Mouse (Mus musculus) heart, embryonic 16.5 days (tissue): ENCODE measurements at regions not wholly inside any gene's neighbourhood (a gene's known extent, or its start where the extent isn't known, plus 50 kb on each side); places are given as distances from the start of the nearest gene placed in this dataset.

Source experiments
- ATAC-seq: fragments of 200-750 bp; cut with Nextera tagmentation; replicated peaks from 2 replicates; pipeline ENCODE4 v1.8.0; 2017; ENCODE audit warnings: moderate number of reproducible peaks; ENCODE audit not compliant: insufficient read depth, low FRiP score; ENCODE audit errors: extremely low read depth
- H3K27ac ChIP-seq: fragments of 300-500 bp; sonication (generic); 2 replicates; pipeline ENCODE4 v1.5.1; 2014; ENCODE audit warnings: mild to moderate bottlenecking, low read length, control low read depth, moderate library complexity
- H3K27me3 ChIP-seq: fragments of 300-500 bp; sonication (generic); 2 replicates; pipeline ENCODE4 v1.6.1; 2014; ENCODE audit warnings: low read length, mixed read lengths; ENCODE audit not compliant: control insufficient read depth, insufficient read depth
- H3K36me3 ChIP-seq: fragments of 300-500 bp; sonication (generic); 2 replicates; pipeline ENCODE4 v1.6.1; 2014; ENCODE audit not compliant: control insufficient read depth, insufficient read depth
- H3K4me1 ChIP-seq: fragments of 300-500 bp; sonication (generic); 2 replicates; pipeline ENCODE4 v1.6.1; 2014; ENCODE audit warnings: low read length, mixed read lengths; ENCODE audit not compliant: control insufficient read depth, insufficient read depth
- H3K4me2 ChIP-seq: fragments of 300-500 bp; sonication (generic); 2 replicates; pipeline ENCODE4 v1.6.1; 2014; ENCODE audit warnings: low read depth, mild to moderate bottlenecking, control low read depth, low read length
- H3K4me3 ChIP-seq: fragments of 300-500 bp; sonication (generic); 2 replicates; pipeline ENCODE4 v1.5.1; 2014; ENCODE audit warnings: mild to moderate bottlenecking, control low read depth, low read length
- H3K9ac ChIP-seq: fragments of 300-500 bp; sonication (generic); 2 replicates; pipeline ENCODE4 v1.6.1; 2014; ENCODE audit warnings: low read length, control low read depth
- H3K9me3 ChIP-seq: fragments of 300-500 bp; sonication (generic); replicated peaks from 2 replicates; pipeline ENCODE4 v1.6.1; 2016; ENCODE audit warnings: low read length; ENCODE audit not compliant: control insufficient read depth
- WGBS: fragments of 180-500 bp; shearing (Covaris S2); extraction: QIAGEN DNeasy Blood & Tissue Kit; methylation state at CpG from one replicate; pipeline ENCODE4 v1.1.7; 2014; 5-methylcytosine and 5-hydroxymethylcytosine counted together

- Histone ChIP-seq H3K9ac (no peak overlapping the region), H3K27me3 (no peaks in the 10 kb centered on the region), H3K4me2 (no peak overlapping the region), H3K9me3 (no peaks in the 10 kb centered on the region; the same call in 1 of the 2 replicates), H3K36me3 (no peaks in the 10 kb centered on the region), H3K27ac (no peak overlapping the region), H3K4me1 (no peaks in the 10 kb centered on the region), H3K4me3 (no peak overlapping the region)
- WGBS = 83% methylated on average over 7 of the region's 7 CpGs
- no peak for ATAC-seq
Measured at GRCm38 (mm10) chr12:12570563-12571251, 308.8 kb downstream of the Fam49a start.

- no peak overlapping the region for H3K4me3 ChIP-seq
- no peak overlapping the region for H3K4me2 ChIP-seq
- ATAC-seq = no peak
- H3K27ac ChIP-seq = no peak overlapping the region
- no peaks in the 10 kb centered on the region for H3K36me3 ChIP-seq
- H3K4me1 ChIP-seq = no peaks in the 10 kb centered on the region
- 87% methylated on average over 3 of the region's 3 CpGs for WGBS
- no peaks in the 10 kb centered on the region; the same call in 1 of the 2 replicates for H3K9me3 ChIP-seq
- no peaks in the 10 kb centered on the region for H3K27me3 ChIP-seq
- H3K9ac ChIP-seq = no peak overlapping the region
Measured at GRCm38 (mm10) chr12:12567734-12568104, 305.8 kb downstream of the Fam49a start.

- H3K4me2 ChIP-seq = no peak overlapping the region
- WGBS = 91% methylated on average over 7 of the region's 7 CpGs
- no peaks in the 10 kb centered on the region for H3K27me3 ChIP-seq
- no peak overlapping the region for H3K9ac ChIP-seq
- H3K27ac ChIP-seq = no peak overlapping the region
- H3K4me3 ChIP-seq = no peak overlapping the region
- H3K4me1 ChIP-seq = no peaks in the 10 kb centered on the region
- ATAC-seq = no peak
- H3K9me3 ChIP-seq = no peaks in the 10 kb centered on the region; the same call in 1 of the 2 replicates
- no peaks in the 10 kb centered on the region for H3K36me3 ChIP-seq
Measured at GRCm38 (mm10) chr12:12567058-12567733, 305.3 kb downstream of the Fam49a start.

- H3K27ac ChIP-seq = no peak overlapping the region
- H3K9me3 ChIP-seq = no peaks in the 10 kb centered on the region
- H3K4me2 ChIP-seq = no peak overlapping the region
- no peaks in the 10 kb centered on the region for H3K4me1 ChIP-seq
- no peak overlapping the region for H3K9ac ChIP-seq
- no peaks in the 10 kb centered on the region for H3K27me3 ChIP-seq
- no peaks in the 10 kb centered on the region for H3K36me3 ChIP-seq
- H3K4me3 ChIP-seq = no peak overlapping the region
- WGBS = 92% methylated on average over 1 of the region's 1 CpGs
- no peak for ATAC-seq
Measured at GRCm38 (mm10) chr12:12562267-12562666, 300.3 kb downstream of the Fam49a start.

GRCm38 (mm10) chr12:12551818-12552217 is 289.9 kb downstream of the Fam49a start:
- no peaks in the 10 kb centered on the region for H3K27me3 ChIP-seq
- H3K27ac ChIP-seq = no peak overlapping the region
- no peak overlapping the region for H3K4me3 ChIP-seq
- H3K4me1 ChIP-seq = peaks cover 20% of the 10 kb centered on the region
- no peaks in the 10 kb centered on the region for H3K36me3 ChIP-seq
- H3K9ac ChIP-seq = no peak overlapping the region
- 80% methylated on average over 5 of the region's 5 CpGs for WGBS
- no peak for ATAC-seq
- 0 out of 2 replicates have a peak, but pooled peaks cover under 1% of the 10 kb centered on the region for H3K9me3 ChIP-seq
- H3K4me2 ChIP-seq = no peak overlapping the region

GRCm38 (mm10) chr12:12549649-12550048 is 287.7 kb downstream of the Fam49a start:
- peaks cover 20% of the 10 kb centered on the region for H3K4me1 ChIP-seq
- H3K27ac ChIP-seq = peak overlapping the region; percentile 41; the same call in 1 of the 2 replicates
- peak; percentile 41; the same call in 1 of the 2 replicates for ATAC-seq
- 0 out of 2 replicates have a peak, but pooled peaks cover 3% of the 10 kb centered on the region for H3K9me3 ChIP-seq
- no peak overlapping the region for H3K9ac ChIP-seq
- H3K27me3 ChIP-seq = no peaks in the 10 kb centered on the region
- no peak overlapping the region for H3K4me2 ChIP-seq
- 43% methylated on average over 3 of the region's 3 CpGs for WGBS
- no peak overlapping the region for H3K4me3 ChIP-seq
- H3K36me3 ChIP-seq = no peaks in the 10 kb centered on the region

GRCm38 (mm10) chr12:12548688-12549087 is 286.7 kb downstream of the Fam49a start:
- Histone ChIP-seq H3K4me2 (no peak overlapping the region), H3K9ac (no peak overlapping the region), H3K27me3 (no peaks in the 10 kb centered on the region), H3K36me3 (no peaks in the 10 kb centered on the region), H3K27ac (no peak overlapping the region), H3K4me1 (peaks cover 20% of the 10 kb centered on the region), H3K4me3 (no peak overlapping the region), H3K9me3 (0 out of 2 replicates have a peak, but pooled peaks cover 3% of the 10 kb centered on the region)
- 40% methylated on average over 2 of the region's 2 CpGs for WGBS
- no peak for ATAC-seq

- 74% methylated on average over 1 of the region's 1 CpGs for WGBS
Measured at GRCm38 (mm10) chr12:12547477-12547876, 285.5 kb downstream of the Fam49a start.

GRCm38 (mm10) chr12:12546372-12547031 is 284.6 kb downstream of the Fam49a start:
- 0 out of 2 replicates have a peak, but pooled peaks cover 3% of the 10 kb centered on the region for H3K9me3 ChIP-seq
- no peak overlapping the region for H3K27ac ChIP-seq
- no peak overlapping the region for H3K4me2 ChIP-seq
- H3K9ac ChIP-seq = no peak overlapping the region
- 76% methylated on average over 5 of the region's 5 CpGs for WGBS
- H3K4me1 ChIP-seq = peaks cover 20% of the 10 kb centered on the region
- H3K27me3 ChIP-seq = no peaks in the 10 kb centered on the region
- ATAC-seq = no peak
- H3K36me3 ChIP-seq = no peaks in the 10 kb centered on the region
- no peak overlapping the region for H3K4me3 ChIP-seq

More at GRCm38 (mm10) chr12:12547477-12547876, 285.5 kb downstream of the Fam49a start:
- peak overlapping the region; percentile 26; the same call in 1 of the 2 replicates for H3K27ac ChIP-seq
- no peak overlapping the region for H3K4me2 ChIP-seq
- ATAC-seq = no peak
- no peak overlapping the region for H3K4me3 ChIP-seq
- H3K4me1 ChIP-seq = peaks cover 20% of the 10 kb centered on the region
- H3K9ac ChIP-seq = no peak overlapping the region
- no peaks in the 10 kb centered on the region for H3K36me3 ChIP-seq
- H3K27me3 ChIP-seq = no peaks in the 10 kb centered on the region
- H3K9me3 ChIP-seq = 0 out of 2 replicates have a peak, but pooled peaks cover 3% of the 10 kb centered on the region
